Mouse (Mus musculus) thymus, adult 2 months (tissue): ENCODE measurements at regions not wholly inside any gene's neighbourhood (a gene's known extent, or its start where the extent isn't known, plus 50 kb on each side); places are given as distances from the start of the nearest gene placed in this dataset.

Source experiments
- CTCF ChIP-seq: fragments of 200-500 bp; IDR thresholded peaks from 2 replicates; pipeline ENCODE4 v1.5.1; 2012; ENCODE audit warnings: mild to moderate bottlenecking, control low read depth, low read length, moderate library complexity, borderline replicate concordance; ENCODE audit not compliant: control insufficient read depth, poor library complexity, insufficient read depth; ENCODE audit errors: extremely low read depth
- POLR2A ChIP-seq: fragments of 200-500 bp; IDR thresholded peaks from 2 replicates; pipeline ENCODE4 v1.6.1; 2012; ENCODE audit warnings: mild to moderate bottlenecking, low read length, control low read depth, moderate library complexity; ENCODE audit not compliant: control insufficient read depth, poor library complexity, insufficient read depth; ENCODE audit errors: extremely low read depth

GRCm38 (mm10) chr19:54107103-54107821 is 63.3 kb downstream of the Adra2a start:
- TF ChIP-seq CTCF, result no peak
- TF ChIP-seq POLR2A, result no peak
